Mouse (Mus musculus): Measurements from ENCODE around the gene Olfr1301.

Olfr1301 gene

GRCm38 (mm10) chr2:111750706-111751105 is at the start of gene Olfr1301:
Gene Olfr1301, plus strand, starts transcription at chr2:111751006.
- no peak for DNase-seq (ENCODE audit: low read depth, low spot score)

GRCm38 (mm10) chr2:111726739-111727138 is 24.1 kb upstream of the Olfr1301 start:
- DNase-seq (ENCODE audit: low read depth, low spot score): no peak

- no peak for DNase-seq (ENCODE audit: low read depth, low spot score)
These were observed 26.3 kb downstream of the Olfr1301 start, which contains the start of gene Olfr1302 for GRCm38 (mm10) chr2:111777129-111777528. Gene Olfr1302, plus strand, starts transcription at chr2:111777429.
